Mouse (Mus musculus) embryonic fibroblast, embryonic 13.5 days (primary cell): ENCODE measurements at regions not wholly inside any gene's neighbourhood (a gene's known extent, or its start where the extent isn't known, plus 50 kb on each side); places are given as distances from the start of the nearest gene placed in this dataset.

Experiments
- CTCF ChIP-seq: IDR thresholded peaks from 2 replicates; pipeline ENCODE4 v1.5.1; 2011; ENCODE audit warnings: mild to moderate bottlenecking, control low read depth, low read length, moderate library complexity, borderline replicate concordance; ENCODE audit not compliant: insufficient read depth
- POLR2A ChIP-seq: IDR thresholded peaks from 2 replicates; pipeline ENCODE4 v1.6.1; 2011; ENCODE audit warnings: low read depth, mild to moderate bottlenecking, control low read depth, low read length, moderate library complexity

DNA sequence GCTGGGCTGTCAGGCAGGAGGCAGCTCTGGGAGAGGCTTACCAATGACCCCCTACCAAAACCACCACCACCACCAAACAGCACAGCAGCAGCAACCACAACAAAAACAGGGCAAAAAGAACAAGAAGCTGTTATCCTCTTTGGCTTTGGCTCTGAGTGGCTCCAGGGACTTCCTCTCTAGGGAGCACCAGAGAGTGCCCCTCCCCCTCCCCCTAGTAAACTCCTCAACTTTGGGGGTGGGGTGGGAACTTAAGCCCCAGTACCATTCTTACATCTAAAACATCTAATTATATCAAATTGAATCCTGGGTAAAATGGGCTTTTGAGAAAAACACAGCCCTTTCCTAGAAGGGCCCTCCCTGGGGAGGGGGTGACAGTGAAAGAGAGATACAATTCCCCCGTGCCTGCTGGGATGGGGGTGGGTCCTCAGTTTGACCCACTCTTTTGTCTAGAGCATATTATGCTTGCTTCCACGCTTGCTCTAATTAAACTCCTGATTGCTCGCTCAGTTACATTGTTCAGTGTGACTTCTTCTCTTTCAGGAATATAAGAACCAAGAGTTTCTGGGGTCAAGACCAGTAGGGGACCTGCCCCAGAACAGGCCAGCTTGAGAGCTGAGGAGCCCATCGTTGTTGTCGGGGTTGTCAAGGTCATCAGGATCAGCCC, 443.4 kb downstream of the Fam19a5 start:
- TF ChIP-seq POLR2A (no peak), CTCF (no peak)
